Mouse (Mus musculus): ENCODE data around the gene Tdrd9.
"Not testable (repeated sequence)": the region's sequence is repeated elsewhere in the genome, so short reads cannot be mapped to it uniquely, and the experiment has no call there.

Gene Tdrd9

DNA sequence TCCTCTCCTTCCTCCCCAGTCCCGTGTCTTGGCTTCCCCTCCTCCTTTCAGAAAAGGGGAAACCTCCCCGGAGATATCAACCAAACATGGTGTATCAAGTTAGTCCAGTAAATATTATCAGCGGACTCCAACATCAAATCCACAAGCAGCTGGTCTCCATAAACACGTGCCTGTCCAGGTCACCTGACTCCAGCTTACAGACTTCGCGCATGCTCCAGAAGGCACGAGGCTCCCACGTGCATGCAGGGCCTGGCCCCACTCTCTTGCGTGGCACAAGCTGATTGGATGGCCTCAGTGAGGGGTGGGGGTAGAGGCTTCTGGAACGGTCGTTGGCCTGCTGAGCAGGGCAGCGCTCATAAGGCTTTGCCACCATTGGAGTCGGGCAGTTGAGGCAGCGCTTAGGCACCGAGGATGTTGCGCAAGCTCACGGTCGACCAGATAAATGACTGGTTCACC, at the start of gene Tdrd9:
Gene Tdrd9 (plus strand): TSS at position 329 of the 456 bp plus-strand sequence.
- DNase-seq (ENCODE audit: low read depth, low spot score): no peak

DNA sequence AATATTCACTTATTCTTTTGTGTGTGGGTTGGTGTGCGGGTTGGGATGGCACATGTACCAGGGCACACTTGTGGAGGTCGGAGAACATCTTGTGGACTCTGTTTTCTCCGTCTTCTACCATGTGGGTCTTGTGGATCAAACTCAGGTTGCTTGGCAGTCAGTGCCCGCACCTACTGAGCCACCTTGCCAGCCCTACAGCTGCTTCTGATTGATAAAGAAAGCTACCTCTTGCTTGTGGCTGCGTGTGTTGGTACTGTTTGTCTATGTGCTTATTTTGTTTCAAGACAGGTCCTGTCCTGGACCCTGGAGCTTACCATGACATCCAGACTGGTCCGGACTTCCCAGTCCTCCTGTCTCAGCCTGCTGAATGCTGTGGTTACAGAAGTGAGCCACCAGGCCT, 48.2 kb upstream of the Tdrd9 start:
- no peak for DNase-seq (ENCODE audit: low read depth, low spot score)

GRCm38 (mm10) chr12:111927338-111927737, 44.0 kb upstream of the Tdrd9 start:
- no peak for DNase-seq (ENCODE audit: low read depth, low spot score)

GRCm38 (mm10) chr12:111928411-111928966, 42.9 kb upstream of the Tdrd9 start:
- DNase-seq (ENCODE audit: low read depth, low spot score): no peak

GRCm38 (mm10) chr12:111931411-111932025, 39.8 kb upstream of the Tdrd9 start:
- DNase-seq (ENCODE audit: low read depth, low spot score): no peak

GRCm38 (mm10) chr12:111932513-111932912, 38.8 kb upstream of the Tdrd9 start:
- no peak for DNase-seq (ENCODE audit: low read depth, low spot score)

DNA sequence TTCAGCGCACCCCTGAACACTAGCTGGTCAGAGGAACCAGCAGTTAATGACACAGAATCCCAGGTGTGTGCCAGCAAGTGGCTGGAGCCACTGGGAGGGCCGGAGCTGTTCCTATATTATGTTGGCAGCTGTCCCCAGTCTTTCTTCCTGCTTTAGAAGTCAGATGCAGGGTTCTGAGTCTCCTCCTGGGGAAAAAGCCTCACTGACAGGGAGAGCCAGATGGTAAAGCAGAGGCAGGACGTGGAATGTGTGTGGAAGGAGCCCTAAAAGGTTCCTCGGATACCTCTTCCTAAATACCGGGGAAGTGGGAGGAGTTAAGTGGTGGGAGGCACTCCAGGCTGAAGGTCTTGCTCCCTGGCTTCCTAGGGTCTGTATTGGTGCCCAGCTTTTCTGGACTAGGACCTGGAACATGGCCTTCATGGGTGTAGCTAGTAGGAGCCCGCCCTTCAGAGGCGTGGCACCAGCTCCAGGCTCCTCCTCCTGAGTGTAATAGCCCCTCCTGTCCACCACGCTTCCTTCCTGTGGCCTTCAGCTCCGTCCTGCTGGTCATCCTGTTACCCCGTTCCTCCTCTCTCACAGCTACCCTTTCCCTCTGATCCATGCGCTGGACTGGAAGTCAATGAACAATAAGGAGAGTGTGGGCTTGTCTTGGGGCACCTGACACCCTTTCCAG, 38.2 kb upstream of the Tdrd9 start:
- no peak for DNase-seq (ENCODE audit: low read depth, low spot score)

GRCm38 (mm10) chr12:111933971-111934370, 37.4 kb upstream of the Tdrd9 start:
- no peak for DNase-seq (ENCODE audit: low read depth, low spot score)

DNA sequence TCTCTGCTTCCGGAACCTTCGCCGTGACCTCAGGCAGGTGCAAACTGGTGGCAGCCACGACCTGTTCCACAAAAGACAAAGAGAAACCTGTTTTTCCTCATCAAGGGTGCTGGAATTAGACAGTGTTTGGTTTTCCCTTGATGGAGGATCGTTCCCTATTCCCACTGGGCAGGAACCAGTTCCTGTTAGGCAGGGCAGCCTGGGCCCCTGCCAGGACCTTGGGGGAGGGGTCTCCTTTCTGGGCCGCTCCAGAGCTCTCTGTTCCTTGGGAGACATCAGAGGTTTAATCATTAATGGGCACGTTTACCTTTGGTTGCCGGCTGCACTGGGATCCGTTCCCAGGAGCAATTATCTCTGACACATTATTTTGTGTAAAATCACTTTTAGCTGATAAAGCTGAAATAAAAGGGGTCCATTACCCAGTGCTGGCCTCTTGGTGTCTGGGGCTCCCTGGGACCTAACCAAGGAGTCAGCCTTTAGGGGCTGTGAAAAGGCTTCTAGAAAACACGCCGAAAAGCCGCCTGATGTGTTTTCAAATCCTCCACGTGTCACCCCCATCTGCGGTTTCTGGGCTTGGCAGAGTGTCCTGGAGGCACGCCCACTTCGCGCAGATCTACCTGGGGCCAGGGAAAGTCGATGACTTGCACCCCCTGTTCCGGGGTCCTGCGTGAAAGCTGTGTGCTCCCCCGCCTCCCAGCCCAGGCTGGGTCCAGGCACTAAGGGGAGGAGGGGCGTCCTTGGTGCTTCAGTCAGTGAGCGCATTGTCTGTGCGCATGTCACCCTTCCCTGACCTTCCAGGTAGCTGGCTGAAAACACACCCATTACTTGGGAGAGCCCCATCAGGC, 34.4 kb upstream of the Tdrd9 start:
- DNase-seq (ENCODE audit: low read depth, low spot score): no peak

DNA sequence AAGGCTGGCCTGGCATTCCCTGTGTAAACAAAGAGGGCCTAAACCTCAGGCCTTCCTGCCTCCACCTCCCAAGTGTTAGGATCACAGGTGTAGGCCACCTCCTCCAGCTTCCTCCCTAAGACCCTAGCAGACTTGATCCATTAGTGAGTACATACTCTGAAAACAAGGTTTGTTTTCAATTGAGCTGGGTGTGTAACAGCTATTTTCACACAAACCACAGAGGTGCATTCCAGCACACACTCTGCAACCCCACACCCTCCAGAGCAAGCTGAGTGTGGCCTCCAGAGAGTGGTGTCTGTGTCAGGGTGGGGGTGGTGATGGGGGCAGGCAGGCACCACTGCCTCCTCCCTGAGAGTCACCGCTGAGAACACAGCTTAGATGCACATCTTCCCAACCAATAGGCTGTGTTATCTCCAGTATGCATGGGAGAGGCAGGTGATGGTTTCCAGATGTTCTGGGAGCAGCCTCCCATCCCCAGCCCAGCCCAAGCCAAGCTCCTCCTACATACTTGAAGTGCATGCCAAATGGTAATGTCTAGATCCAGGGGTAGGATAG, 32.7 kb upstream of the Tdrd9 start:
- DNase-seq (ENCODE audit: low read depth, low spot score): no peak

DNA sequence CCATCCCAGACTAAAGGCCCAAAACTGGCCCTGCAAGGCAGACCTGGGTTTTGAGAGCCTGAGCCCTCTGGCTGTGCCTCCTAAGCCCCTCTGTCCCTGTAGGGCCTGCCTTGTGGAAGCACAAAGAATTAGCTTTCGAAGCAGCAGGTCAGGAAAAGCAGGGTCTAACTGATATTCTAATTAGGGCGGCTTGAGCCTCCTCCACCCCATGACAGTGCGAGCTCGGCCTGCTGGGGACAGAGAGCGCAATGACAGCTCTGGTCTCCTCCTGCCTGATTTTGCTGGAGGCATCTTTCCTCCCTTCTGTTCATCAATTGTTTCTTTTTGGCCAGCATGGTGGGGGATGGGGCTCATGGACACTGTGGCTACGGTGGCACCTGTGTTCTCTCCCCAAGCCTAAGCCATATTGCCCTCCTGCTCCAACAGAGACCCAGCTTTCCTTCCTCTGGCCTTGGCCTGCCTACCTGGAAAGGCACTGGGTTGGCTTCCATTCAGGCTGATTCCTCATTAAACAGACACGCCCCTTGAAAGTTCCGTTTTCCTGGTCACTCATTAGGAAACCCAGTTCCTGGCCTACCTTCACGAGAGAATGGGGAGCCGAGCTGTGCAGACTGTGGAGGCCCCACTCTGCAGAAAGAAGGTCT, 27.8 kb upstream of the Tdrd9 start:
- no peak for DNase-seq (ENCODE audit: low read depth, low spot score)

DNA sequence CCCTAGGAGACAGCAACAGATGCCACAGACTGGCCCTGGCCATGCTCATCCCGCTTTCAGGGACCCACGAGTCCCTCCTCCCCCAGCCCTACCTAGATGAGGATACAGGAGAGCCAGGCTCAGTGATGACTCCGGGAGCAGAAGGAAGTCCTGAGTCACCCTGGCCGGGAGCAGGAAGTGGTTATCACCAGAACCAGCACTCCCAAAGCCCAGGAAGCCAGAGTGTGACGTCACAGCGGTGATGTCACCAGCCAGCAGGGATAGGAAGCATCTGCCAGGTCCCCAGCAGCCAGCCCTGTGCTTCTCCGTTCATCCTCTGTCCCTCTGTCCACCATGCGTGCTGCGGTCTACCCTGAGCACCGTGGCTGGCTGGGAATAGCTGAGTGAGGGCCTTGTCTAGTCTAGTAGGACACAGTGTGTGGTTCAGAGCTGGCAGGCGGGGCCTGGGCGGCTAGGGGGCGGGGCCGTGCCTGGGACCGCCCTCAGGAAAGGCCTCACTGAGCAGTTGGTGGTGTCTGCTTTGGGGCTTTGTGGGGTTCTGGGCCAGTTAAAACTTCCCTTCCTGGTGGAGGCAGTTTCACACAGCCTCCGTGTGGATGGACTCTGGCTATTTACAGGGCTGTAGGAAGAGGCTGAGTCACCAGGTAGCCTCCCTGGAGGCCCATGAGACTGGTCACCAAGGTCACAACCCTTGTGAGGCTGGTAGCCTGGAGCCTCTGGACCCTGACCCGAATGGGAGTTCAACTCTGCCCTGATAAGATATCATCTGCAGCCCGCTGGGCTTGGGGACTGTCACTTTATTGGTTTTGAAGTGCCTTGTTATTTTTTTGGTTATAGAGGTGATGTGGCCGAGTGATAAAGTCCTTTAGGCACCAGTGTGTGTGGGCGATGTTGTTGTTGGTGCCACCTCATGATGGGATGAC, 27.0 kb upstream of the Tdrd9 start:
- not testable (repeated sequence) for DNase-seq (ENCODE audit: low read depth, low spot score)

DNA sequence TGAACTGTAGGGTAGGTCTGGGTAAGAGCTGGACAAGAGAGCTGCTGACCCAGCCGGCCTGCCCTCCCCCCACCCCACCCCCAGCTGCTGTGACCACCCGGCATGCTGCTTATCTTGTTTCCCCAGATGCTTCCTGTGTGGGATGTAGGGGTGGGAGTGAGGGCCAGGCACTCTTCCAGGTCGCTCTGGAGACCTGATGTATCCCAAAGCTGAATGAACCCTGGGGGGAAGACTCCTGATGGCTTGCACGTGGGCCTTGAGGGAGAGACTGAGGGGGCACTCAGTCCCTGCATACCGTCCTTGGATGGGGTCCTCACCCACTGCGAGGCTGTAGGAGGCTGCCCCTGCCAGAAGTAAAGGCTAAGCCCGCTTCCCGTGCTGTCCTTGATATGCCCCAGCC, 26.2 kb upstream of the Tdrd9 start:
- no peak for DNase-seq (ENCODE audit: low read depth, low spot score)

GRCm38 (mm10) chr12:111945765-111946655, 25.3 kb upstream of the Tdrd9 start:
- DNase-seq (ENCODE audit: low read depth, low spot score): not testable (repeated sequence)

DNA sequence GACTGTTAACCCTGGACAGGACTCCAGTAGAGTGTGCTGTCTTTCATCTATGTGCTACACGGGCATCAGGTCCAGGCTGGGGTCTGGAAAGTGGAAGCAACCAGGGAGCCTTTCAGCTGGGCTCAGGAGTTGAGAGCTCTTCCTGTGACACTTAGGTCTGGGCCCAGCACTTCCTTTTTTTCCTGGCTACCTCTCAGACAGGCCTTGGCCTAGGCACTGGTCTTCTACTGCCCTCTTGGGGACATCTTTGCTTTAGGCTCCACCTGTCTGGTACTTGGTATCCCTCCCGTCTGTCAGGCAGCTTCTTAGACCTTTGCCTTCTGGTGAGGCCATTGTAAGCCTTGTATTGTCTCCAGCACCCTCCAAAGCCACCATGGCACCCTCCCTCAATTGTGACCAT, 24.6 kb upstream of the Tdrd9 start:
- no peak for DNase-seq (ENCODE audit: low read depth, low spot score)

- no peak for DNase-seq (ENCODE audit: low read depth, low spot score)
Measured at GRCm38 (mm10) chr12:111950486-111950885, 20.9 kb upstream of the Tdrd9 start.

GRCm38 (mm10) chr12:111951701-111952100, 19.7 kb upstream of the Tdrd9 start:
- DNase-seq (ENCODE audit: low read depth, low spot score): no peak

DNA sequence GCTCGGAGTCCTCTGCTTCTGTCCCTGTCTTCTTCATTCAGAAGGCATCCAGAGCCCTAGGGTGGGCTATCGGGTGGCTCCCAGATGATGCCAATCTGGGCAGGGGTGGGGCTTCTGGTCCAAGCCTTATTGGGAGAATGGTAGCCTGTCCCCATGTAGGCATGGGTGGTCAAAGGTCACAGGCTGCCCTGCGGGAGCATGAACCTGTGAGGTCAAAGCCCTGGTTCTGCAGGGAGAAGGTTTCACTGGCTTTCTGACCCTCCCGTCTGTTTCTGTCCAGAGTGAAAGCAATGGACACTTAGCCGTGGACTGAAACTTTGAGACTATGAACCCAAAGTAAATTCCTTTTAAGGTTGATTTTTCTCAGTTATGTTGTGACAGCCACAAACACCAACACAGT, 15.2 kb upstream of the Tdrd9 start:
- DNase-seq (ENCODE audit: low read depth, low spot score): no peak
